Mouse (Mus musculus): ENCODE results near the gene Ispd. TPM values are rescaled to one million over a fixed set of nuclear protein-coding genes. Genes with fewer than 3 reads are reported as not detected.

Gene Ispd
- polyA plus RNA-seq, 1 experiment, result 1.8 TPM

DNA sequence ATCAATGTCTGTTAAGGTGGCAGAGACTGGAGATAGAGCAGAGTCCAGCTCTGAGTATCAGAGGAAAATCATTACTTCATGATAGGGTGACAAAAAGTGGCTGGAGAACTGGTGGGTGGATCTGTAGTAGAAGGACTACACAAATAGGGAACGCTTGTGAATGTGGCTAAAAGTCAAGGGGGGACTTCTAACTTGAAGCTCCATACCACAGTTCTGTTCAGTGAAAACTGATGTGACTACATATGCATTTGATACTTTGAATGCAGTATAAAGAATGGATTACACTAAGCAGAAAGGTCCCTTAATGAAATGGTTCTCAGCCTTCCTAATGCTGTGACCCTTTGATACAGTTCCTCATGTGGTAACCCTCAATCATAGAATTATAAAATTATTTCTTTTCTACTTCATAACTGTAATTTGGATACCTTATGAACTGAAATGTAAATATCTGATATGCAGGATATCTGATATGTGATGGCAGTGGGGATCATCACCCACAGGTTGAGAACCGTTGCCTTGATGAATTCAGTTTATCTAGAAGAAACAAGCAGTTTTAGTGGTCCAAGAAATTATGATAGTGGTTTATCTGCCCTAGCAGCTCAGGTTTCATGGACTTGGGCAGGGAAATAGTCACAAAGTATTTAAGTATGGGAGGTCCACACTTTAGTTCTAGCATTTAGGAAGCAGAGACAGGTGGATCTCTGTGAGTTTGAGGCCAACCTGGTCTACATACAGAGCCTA is 152.1 kb downstream of the Ispd start:
- 81% methylated on average over 2 of the region's 2 CpGs for WGBS
- H3K4me3 ChIP-seq (replicated peaks; ENCODE audit: extremely low read depth, low read depth, low read length), result no peak overlapping the region
- no peak for DNase-seq
- H3K4me1 ChIP-seq (ENCODE audit: control insufficient read depth, insufficient read depth, low read length), result no peaks in the 10 kb centered on the region
- TF ChIP-seq CTCF (IDR thresholded peaks at IDR 0.05; ENCODE audit: insufficient read depth, low read length), result no peak
- no peak for TF ChIP-seq POLR2A (IDR thresholded peaks at IDR 0.05; ENCODE audit: borderline replicate concordance, extremely low read depth, low read depth, low read length)

DNA sequence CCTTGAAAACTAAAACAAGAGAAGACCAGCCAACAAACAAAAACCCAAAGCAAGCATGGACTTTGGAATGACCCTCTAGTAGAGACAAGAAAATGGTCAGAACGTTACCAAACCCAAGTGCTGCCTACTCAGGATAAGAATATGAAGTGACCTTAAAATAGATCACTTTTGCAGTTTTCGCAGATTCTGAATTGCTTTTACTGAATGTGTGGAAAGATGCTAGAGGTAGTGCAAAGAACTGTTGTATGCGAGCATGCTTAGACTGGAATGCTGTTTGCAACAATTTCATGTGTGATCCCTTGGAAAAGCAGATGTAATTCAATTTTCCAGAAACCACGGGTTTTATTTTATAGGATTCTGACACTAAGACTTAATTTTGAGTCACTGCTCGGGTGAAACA is 153.3 kb downstream of the Ispd start:
- no peak overlapping the region for H3K4me3 ChIP-seq (replicated peaks; ENCODE audit: extremely low read depth, low read depth, low read length)
- H3K4me1 ChIP-seq (ENCODE audit: control insufficient read depth, insufficient read depth, low read length), result no peaks in the 10 kb centered on the region
- WGBS, result 89% methylated on average over 5 of the region's 5 CpGs
- no peak for TF ChIP-seq CTCF (IDR thresholded peaks at IDR 0.05; ENCODE audit: insufficient read depth, low read length)
- no peak for DNase-seq

DNA sequence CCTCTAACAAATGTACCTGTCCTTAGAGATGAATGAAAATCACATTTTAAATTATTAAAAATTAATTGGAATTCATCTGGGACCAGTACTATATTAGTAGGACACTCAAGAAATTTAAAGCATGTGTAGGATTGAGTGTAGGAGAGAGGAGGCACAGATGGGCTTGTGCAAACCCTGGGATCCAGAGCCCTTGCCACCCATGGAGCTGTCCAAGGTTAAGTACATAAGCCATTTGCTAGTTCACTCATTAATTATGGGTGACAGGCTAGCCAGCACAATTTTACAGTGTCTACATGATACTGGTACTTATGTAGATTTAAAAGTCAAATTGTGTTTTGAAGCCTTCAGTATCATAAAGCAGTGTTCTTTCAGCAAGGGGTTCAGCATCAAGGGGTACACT is 164.1 kb downstream of the Ispd start:
- H3K4me3 ChIP-seq (replicated peaks; ENCODE audit: extremely low read depth, low read depth, low read length), result no peak overlapping the region
- TF ChIP-seq POLR2A (IDR thresholded peaks at IDR 0.05; ENCODE audit: borderline replicate concordance, extremely low read depth, low read depth, low read length) (no peak), CTCF (IDR thresholded peaks at IDR 0.05; ENCODE audit: insufficient read depth, low read length) (no peak)
- DNase-seq, result no peak
- no peaks in the 10 kb centered on the region for H3K4me1 ChIP-seq (ENCODE audit: control insufficient read depth, insufficient read depth, low read length)

GRCm38 (mm10) chr12:36549474-36549873 is 168.2 kb downstream of the Ispd start:
- WGBS, result 70% methylated on average over 9 of the region's 9 CpGs
- Histone ChIP-seq H3K4me1 (ENCODE audit: control insufficient read depth, insufficient read depth, low read length) (no peaks in the 10 kb centered on the region), H3K4me3 (replicated peaks; ENCODE audit: extremely low read depth, low read depth, low read length) (no peak overlapping the region)
- DNase-seq, result no peak
- no peak for TF ChIP-seq CTCF (IDR thresholded peaks at IDR 0.05; ENCODE audit: insufficient read depth, low read length)
- no peak for TF ChIP-seq POLR2A (IDR thresholded peaks at IDR 0.05; ENCODE audit: borderline replicate concordance, extremely low read depth, low read depth, low read length)

- no peak for DNase-seq
- 97% methylated on average over 1 of the region's 1 CpGs for WGBS
- Histone ChIP-seq H3K4me3 (replicated peaks; ENCODE audit: extremely low read depth, low read depth, low read length) (no peak overlapping the region), H3K4me1 (ENCODE audit: control insufficient read depth, insufficient read depth, low read length) (no peaks in the 10 kb centered on the region)
- TF ChIP-seq POLR2A (IDR thresholded peaks at IDR 0.05; ENCODE audit: borderline replicate concordance, extremely low read depth, low read depth, low read length), result no peak
- no peak for TF ChIP-seq CTCF (IDR thresholded peaks at IDR 0.05; ENCODE audit: insufficient read depth, low read length)
These were observed 173.4 kb downstream of the Ispd start for GRCm38 (mm10) chr12:36554697-36555096.

GRCm38 (mm10) chr12:36564146-36564545 is 182.9 kb downstream of the Ispd start:
- TF ChIP-seq POLR2A (IDR thresholded peaks at IDR 0.05; ENCODE audit: borderline replicate concordance, extremely low read depth, low read depth, low read length), result no peak
- no peak for TF ChIP-seq CTCF (IDR thresholded peaks at IDR 0.05; ENCODE audit: insufficient read depth, low read length)
- WGBS, result 54% methylated on average over 2 of the region's 2 CpGs
- DNase-seq, result no peak
- Histone ChIP-seq H3K4me1 (ENCODE audit: control insufficient read depth, insufficient read depth, low read length) (no peaks in the 10 kb centered on the region), H3K4me3 (replicated peaks; ENCODE audit: extremely low read depth, low read depth, low read length) (no peak overlapping the region)

GRCm38 (mm10) chr12:36566974-36567373 is 185.7 kb downstream of the Ispd start:
- no peaks in the 10 kb centered on the region for H3K4me1 ChIP-seq (ENCODE audit: control insufficient read depth, insufficient read depth, low read length)
- no peak for DNase-seq
- H3K4me3 ChIP-seq (replicated peaks; ENCODE audit: extremely low read depth, low read depth, low read length), result no peak overlapping the region
- TF ChIP-seq POLR2A (IDR thresholded peaks at IDR 0.05; ENCODE audit: borderline replicate concordance, extremely low read depth, low read depth, low read length) (no peak), CTCF (IDR thresholded peaks at IDR 0.05; ENCODE audit: insufficient read depth, low read length) (no peak)
- WGBS, result 83% methylated on average over 1 of the region's 1 CpGs

DNA sequence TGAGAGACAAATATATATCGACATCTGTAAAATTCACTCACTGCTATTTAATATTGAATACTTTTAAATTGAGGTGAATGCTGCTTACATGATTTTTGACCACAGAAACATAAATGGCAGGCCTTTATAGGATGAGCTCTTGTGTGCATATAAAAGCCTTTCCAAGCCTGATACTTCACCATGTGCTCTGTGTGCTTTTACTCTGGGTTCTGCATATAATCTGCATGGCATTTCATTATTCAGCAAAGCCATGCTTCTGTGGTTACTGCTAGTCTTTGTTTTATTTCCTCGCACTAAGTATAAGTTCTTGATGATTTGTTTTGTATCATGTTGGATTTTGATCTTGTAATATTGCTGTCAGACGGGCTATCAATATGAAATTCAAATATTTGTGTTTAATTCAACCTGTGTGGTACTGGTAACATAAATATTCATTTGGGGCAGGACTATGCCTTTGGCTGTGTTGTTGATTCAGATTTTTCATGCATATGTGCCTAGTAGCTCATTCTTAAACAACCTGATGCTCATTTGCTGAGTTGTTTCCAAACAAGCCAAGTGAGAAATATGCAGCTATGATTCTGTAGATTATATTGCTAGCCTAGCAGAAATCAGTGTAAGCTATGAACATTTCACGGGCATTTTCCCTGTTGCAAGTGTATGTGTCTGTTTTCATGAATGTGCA is 189.3 kb downstream of the Ispd start:
- Histone ChIP-seq H3K4me3 (replicated peaks; ENCODE audit: extremely low read depth, low read depth, low read length) (no peak overlapping the region), H3K4me1 (ENCODE audit: control insufficient read depth, insufficient read depth, low read length) (no peaks in the 10 kb centered on the region)
- TF ChIP-seq POLR2A (IDR thresholded peaks at IDR 0.05; ENCODE audit: borderline replicate concordance, extremely low read depth, low read depth, low read length), result no peak
- 84% methylated on average over 4 of the region's 4 CpGs for WGBS
- DNase-seq, result no peak

DNA sequence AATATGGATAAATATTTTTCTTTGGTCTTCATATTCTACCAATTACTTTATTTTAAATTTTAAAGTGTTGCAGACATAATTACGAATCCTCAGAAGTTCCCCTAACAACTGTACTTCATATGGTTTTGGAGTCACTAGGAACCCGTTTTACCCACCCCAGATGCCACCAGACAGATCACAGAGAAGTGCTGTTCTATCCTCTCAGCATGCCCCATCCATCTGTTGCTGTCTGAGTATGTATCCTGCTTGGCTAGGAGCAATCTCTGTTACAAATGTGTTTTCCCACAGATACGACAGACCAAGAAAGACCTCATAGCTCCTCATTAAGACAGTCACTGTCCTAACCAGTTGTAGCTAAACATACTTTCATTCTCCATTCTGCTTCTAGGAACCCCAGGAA is 203.6 kb downstream of the Ispd start:
- no peak overlapping the region for H3K4me3 ChIP-seq (replicated peaks; ENCODE audit: extremely low read depth, low read depth, low read length)
- TF ChIP-seq CTCF (IDR thresholded peaks at IDR 0.05; ENCODE audit: insufficient read depth, low read length) (no peak), POLR2A (IDR thresholded peaks at IDR 0.05; ENCODE audit: borderline replicate concordance, extremely low read depth, low read depth, low read length) (no peak)
- no peak for DNase-seq
- WGBS, result 76% methylated on average over 3 of the region's 3 CpGs
- H3K4me1 ChIP-seq (ENCODE audit: control insufficient read depth, insufficient read depth, low read length), result no peaks in the 10 kb centered on the region
